Mouse (Mus musculus) myocyte (in vitro differentiated cells): ENCODE data around the gene Npepl1. TPM values are rescaled to one million over a fixed set of nuclear protein-coding genes. Genes with fewer than 3 reads are reported as not detected.

Source experiments
- H3K27me3 ChIP-seq: one replicate; pipeline ENCODE4 v1.6.1; 2011; ENCODE audit not compliant: control insufficient read depth, insufficient read depth, insufficient read length
- H3K36me3 ChIP-seq: one replicate; pipeline ENCODE4 v1.6.1; 2011; ENCODE audit not compliant: control insufficient read depth, insufficient read depth
- H3K4me2 ChIP-seq: one replicate; pipeline ENCODE4 v1.6.1; 2011; ENCODE audit warnings: low read depth, control low read depth
- H3K4me3 ChIP-seq: one replicate; pipeline ENCODE4 v1.5.1; 2011; ENCODE audit warnings: mild to moderate bottlenecking, control low read depth, moderate library complexity
- H3K79me2 ChIP-seq: one replicate; pipeline ENCODE4 v1.6.1; 2011; ENCODE audit not compliant: control insufficient read depth, insufficient read depth
- H3ac ChIP-seq: one replicate; pipeline ENCODE4 v1.6.1; 2011; ENCODE audit not compliant: control insufficient read depth, insufficient read length
- CEBPB ChIP-seq: IDR thresholded peaks from 2 replicates; pipeline ENCODE4 v1.6.1; 2011; ENCODE audit warnings: mild to moderate bottlenecking, moderate library complexity; ENCODE audit not compliant: poor library complexity, insufficient read depth, severe bottlenecking
- E2F4 ChIP-seq: IDR thresholded peaks from one replicate; pipeline ENCODE4 v1.6.1; 2011; ENCODE audit warnings: mild to moderate bottlenecking, control low read depth, moderate library complexity; ENCODE audit not compliant: insufficient read depth
- MAX ChIP-seq: IDR thresholded peaks from one replicate; pipeline ENCODE4 v1.6.1; 2011; ENCODE audit warnings: low read depth, mild to moderate bottlenecking, control low read depth
- MYOD1 ChIP-seq, 3 experiments: IDR thresholded peaks; one replicate each; pipeline ENCODE4 v1.6.1; 2011; ENCODE audit warnings: control low read depth in 2 of 3, low read depth in 2 of 3, mild to moderate bottlenecking in 2 of 3, moderate library complexity in 1 of 3; ENCODE audit not compliant: insufficient read length in 2 of 3, control insufficient read depth in 1 of 3
- MYOG ChIP-seq, 3 experiments: IDR thresholded peaks; one replicate each; pipeline ENCODE4 v1.6.1; 2011; ENCODE audit warnings: control low read depth in 2 of 3, low read depth in 2 of 3, mild to moderate bottlenecking in 2 of 3; ENCODE audit not compliant: insufficient read length in 2 of 3, control insufficient read depth in 1 of 3, insufficient read depth in 1 of 3
- POLR2A ChIP-seq: IDR thresholded peaks from one replicate; pipeline ENCODE4 v1.6.1; 2011; ENCODE audit warnings: low read depth, mild to moderate bottlenecking, control low read depth, moderate library complexity; ENCODE audit not compliant: insufficient read length
- POLR2AphosphoS2 ChIP-seq: IDR thresholded peaks from one replicate; pipeline ENCODE4 v1.6.1; 2011; ENCODE audit warnings: low read depth, control low read depth; ENCODE audit not compliant: insufficient read length
- REST ChIP-seq: IDR thresholded peaks from one replicate; pipeline ENCODE4 v1.6.1; 2011; ENCODE audit warnings: mild to moderate bottlenecking, control low read depth, moderate library complexity; ENCODE audit not compliant: insufficient read depth, insufficient read length
- SRF ChIP-seq: IDR thresholded peaks from one replicate; pipeline ENCODE4 v1.6.1; 2011; ENCODE audit warnings: low read depth; ENCODE audit not compliant: control insufficient read depth, insufficient read length
- TCF12 ChIP-seq: IDR thresholded peaks from one replicate; pipeline ENCODE4 v1.6.1; 2011; ENCODE audit warnings: mild to moderate bottlenecking, control low read depth; ENCODE audit not compliant: poor library complexity, insufficient read depth, severe bottlenecking
- TCF3 ChIP-seq: IDR thresholded peaks from one replicate; pipeline ENCODE4 v1.6.1; 2011; ENCODE audit warnings: low read depth, control low read depth; ENCODE audit not compliant: insufficient read length
- USF1 ChIP-seq: IDR thresholded peaks from one replicate; pipeline ENCODE4 v1.6.1; 2011; ENCODE audit warnings: low read depth, mild to moderate bottlenecking, control low read depth, moderate library complexity
- polyA plus RNA-seq: library from polyadenylated mRNA; unstranded; fragments of >200 nt; fragmentation: generic; extraction: Trizol; gene quantifications from one replicate; pipeline ENCODE4 v1.2.1, GENCODE M21; 2012; ENCODE audit warnings: missing spikeins

Gene Npepl1
- polyA plus RNA-seq, 1 experiment: 56.0 TPM

GRCm38 (mm10) chr2:174107375-174107774 is 2.8 kb upstream of the Npepl1 start:
- no peaks in the 10 kb centered on the region for H3K36me3 ChIP-seq
- H3K27me3 ChIP-seq: no peaks in the 10 kb centered on the region
- no peak overlapping the region for H3K4me2 ChIP-seq
- H3K4me3 ChIP-seq: no peak overlapping the region
- TF ChIP-seq CEBPB (no peak), TCF12 (no peak), REST (no peak), MAX (no peak), MYOD1 (IDR thresholded peaks at IDR 0.05; ENCODE audit: control insufficient read depth in 1 of 3, insufficient read length in 2 of 3, low read depth in 2 of 3) (no peak), USF1 (no peak), POLR2AphosphoS2 (no peak), TCF3 (no peak), SRF (no peak)
- no peak overlapping the region for H3ac ChIP-seq
- H3K79me2 ChIP-seq: no peaks in the 10 kb centered on the region

GRCm38 (mm10) chr2:174110783-174111549 is 817 bp downstream of the Npepl1 start:
- Histone ChIP-seq H3K27me3 (no peaks in the 10 kb centered on the region), H3ac (peak overlapping the region; percentile 82), H3K4me3 (peak overlapping the region; percentile 27), H3K4me2 (peak overlapping the region; percentile 69), H3K36me3 (no peaks in the 10 kb centered on the region), H3K79me2 (no peaks in the 10 kb centered on the region)
- TF ChIP-seq E2F4 (no peak), MAX (no peak), MYOD1 (IDR thresholded peaks at IDR 0.05; ENCODE audit: control insufficient read depth in 1 of 3, insufficient read length in 2 of 3, low read depth in 2 of 3) (peak in 2 of 3 experiments; percentile 8 to 63), POLR2A (peak; percentile 48), MYOG (IDR thresholded peaks at IDR 0.05; ENCODE audit: control insufficient read depth in 1 of 3, insufficient read depth in 1 of 3, insufficient read length in 2 of 3, low read depth in 2 of 3) (peak in 1 of 3 experiments; percentile 67)

GRCm38 (mm10) chr2:174112931-174113330 is 2.8 kb downstream of the Npepl1 start:
- Histone ChIP-seq H3K27me3 (no peaks in the 10 kb centered on the region), H3K36me3 (no peaks in the 10 kb centered on the region), H3K4me2 (no peak overlapping the region), H3K4me3 (no peak overlapping the region), H3ac (no peak overlapping the region), H3K79me2 (no peaks in the 10 kb centered on the region)
- no peak for TF ChIP-seq REST
- TF ChIP-seq SRF: no peak
- TF ChIP-seq CEBPB: no peak
- no peak for TF ChIP-seq TCF12
- no peak for TF ChIP-seq USF1
- TF ChIP-seq MAX: no peak
- TF ChIP-seq E2F4: no peak
- no peak for TF ChIP-seq MYOG (IDR thresholded peaks at IDR 0.05; ENCODE audit: control insufficient read depth in 1 of 3, insufficient read depth in 1 of 3, insufficient read length in 2 of 3, low read depth in 2 of 3)
- TF ChIP-seq POLR2A: no peak
- TF ChIP-seq MYOD1 (IDR thresholded peaks at IDR 0.05; ENCODE audit: control insufficient read depth in 1 of 3, insufficient read length in 2 of 3, low read depth in 2 of 3): no peak
- no peak for TF ChIP-seq TCF3
- TF ChIP-seq POLR2AphosphoS2: no peak

GRCm38 (mm10) chr2:174114148-174114864 is 4.2 kb downstream of the Npepl1 start:
- TF ChIP-seq POLR2A: no peak
- Histone ChIP-seq H3K36me3 (no peaks in the 10 kb centered on the region), H3K4me2 (no peak overlapping the region)

GRCm38 (mm10) chr2:174116929-174117328 is 6.8 kb downstream of the Npepl1 start:
- H3ac ChIP-seq: no peak overlapping the region
- H3K4me2 ChIP-seq: no peak overlapping the region
- H3K36me3 ChIP-seq: no peaks in the 10 kb centered on the region
- H3K27me3 ChIP-seq: no peaks in the 10 kb centered on the region
- no peak for TF ChIP-seq E2F4
- no peak for TF ChIP-seq REST
- TF ChIP-seq TCF3: no peak
- no peak for TF ChIP-seq USF1
- no peak for TF ChIP-seq POLR2AphosphoS2
- no peak for TF ChIP-seq MYOG (IDR thresholded peaks at IDR 0.05; ENCODE audit: control insufficient read depth in 1 of 3, insufficient read depth in 1 of 3, insufficient read length in 2 of 3, low read depth in 2 of 3)
- no peak for TF ChIP-seq SRF
- no peak for TF ChIP-seq POLR2A
- TF ChIP-seq MAX: no peak
- no peak for TF ChIP-seq CEBPB
- TF ChIP-seq TCF12: no peak
- TF ChIP-seq MYOD1 (IDR thresholded peaks at IDR 0.05; ENCODE audit: control insufficient read depth in 1 of 3, insufficient read length in 2 of 3, low read depth in 2 of 3): no peak
- H3K4me3 ChIP-seq: no peak overlapping the region
- no peaks in the 10 kb centered on the region for H3K79me2 ChIP-seq

More at GRCm38 (mm10) chr2:174114148-174114864, 4.2 kb downstream of the Npepl1 start:
- no peaks in the 10 kb centered on the region for H3K79me2 ChIP-seq
- no peak overlapping the region for H3ac ChIP-seq
- no peak overlapping the region for H3K4me3 ChIP-seq
- H3K27me3 ChIP-seq: no peaks in the 10 kb centered on the region
